Mouse (Mus musculus) kidney, adult 8-10 months (tissue): Measurements from ENCODE around the gene Naa35.
A peak's percentile ranks its signal among the peaks of the same experiment; 100 is the strongest.

ENCODE experiments used
- DNase-seq, 2 experiments: peaks; one replicate each; pipeline ENCODE4 v3.0.0; 2022

The Naa35 gene

GRCm38 (mm10) chr13:59642818-59643217, 57.8 kb downstream of the Naa35 start:
- no peak for DNase-seq

GRCm38 (mm10) chr13:59645491-59645890, 60.4 kb downstream of the Naa35 start:
- no peak for DNase-seq

GRCm38 (mm10) chr13:59646674-59647244, 61.7 kb downstream of the Naa35 start:
- peak; percentile 24 to 44 for DNase-seq

GRCm38 (mm10) chr13:59647484-59647883, 62.4 kb downstream of the Naa35 start:
- no peak for DNase-seq

- no peak for DNase-seq
Observed at GRCm38 (mm10) chr13:59648598-59648997, 63.5 kb downstream of the Naa35 start.

GRCm38 (mm10) chr13:59649781-59650180, 64.7 kb downstream of the Naa35 start:
- no peak for DNase-seq

GRCm38 (mm10) chr13:59652651-59653050, 67.6 kb downstream of the Naa35 start:
- DNase-seq, result no peak

GRCm38 (mm10) chr13:59653136-59653535, 68.1 kb downstream of the Naa35 start:
- DNase-seq, result no peak

- no peak for DNase-seq
Observed at GRCm38 (mm10) chr13:59654465-59654864, 69.4 kb downstream of the Naa35 start.

GRCm38 (mm10) chr13:59655718-59656315, 70.8 kb downstream of the Naa35 start:
- no peak for DNase-seq

- DNase-seq, result no peak
Observed at GRCm38 (mm10) chr13:59656316-59656832, 71.3 kb downstream of the Naa35 start.

- DNase-seq, result peak; percentile 18 to 24
Observed at GRCm38 (mm10) chr13:59656975-59657388, 71.9 kb downstream of the Naa35 start.

GRCm38 (mm10) chr13:59657781-59658180, 72.7 kb downstream of the Naa35 start:
- no peak for DNase-seq

- DNase-seq, result no peak
Observed at GRCm38 (mm10) chr13:59660371-59660770, 75.3 kb downstream of the Naa35 start.

GRCm38 (mm10) chr13:59661387-59661786, 76.3 kb downstream of the Naa35 start:
- no peak for DNase-seq

GRCm38 (mm10) chr13:59661966-59662365, 76.9 kb downstream of the Naa35 start:
- DNase-seq, result no peak

- DNase-seq, result peak; percentile 37 to 42
Observed at GRCm38 (mm10) chr13:59663939-59664712, 79.1 kb downstream of the Naa35 start.

- DNase-seq, result no peak
Observed at GRCm38 (mm10) chr13:59667763-59668162, 82.7 kb downstream of the Naa35 start.

GRCm38 (mm10) chr13:59668501-59669093, 83.5 kb downstream of the Naa35 start:
- peak in 1 of 2 experiments; percentile 29 for DNase-seq

- DNase-seq, result no peak
Observed at GRCm38 (mm10) chr13:59669946-59670345, 84.9 kb downstream of the Naa35 start.

GRCm38 (mm10) chr13:59671521-59671920, 86.5 kb downstream of the Naa35 start:
- no peak for DNase-seq

GRCm38 (mm10) chr13:59672248-59672647, 87.2 kb downstream of the Naa35 start:
- no peak for DNase-seq

GRCm38 (mm10) chr13:59673597-59673996, 88.5 kb downstream of the Naa35 start:
- no peak for DNase-seq
